Mouse (Mus musculus): ENCODE measurements around the gene Kcnq1. TPM values are rescaled to one million over a fixed set of nuclear protein-coding genes. Genes with fewer than 3 reads are reported as not detected.

The Kcnq1 gene
- total and polyA plus RNA-seq, 3 experiments, result 0.63 to 0.96 TPM; not detected in 1

DNA sequence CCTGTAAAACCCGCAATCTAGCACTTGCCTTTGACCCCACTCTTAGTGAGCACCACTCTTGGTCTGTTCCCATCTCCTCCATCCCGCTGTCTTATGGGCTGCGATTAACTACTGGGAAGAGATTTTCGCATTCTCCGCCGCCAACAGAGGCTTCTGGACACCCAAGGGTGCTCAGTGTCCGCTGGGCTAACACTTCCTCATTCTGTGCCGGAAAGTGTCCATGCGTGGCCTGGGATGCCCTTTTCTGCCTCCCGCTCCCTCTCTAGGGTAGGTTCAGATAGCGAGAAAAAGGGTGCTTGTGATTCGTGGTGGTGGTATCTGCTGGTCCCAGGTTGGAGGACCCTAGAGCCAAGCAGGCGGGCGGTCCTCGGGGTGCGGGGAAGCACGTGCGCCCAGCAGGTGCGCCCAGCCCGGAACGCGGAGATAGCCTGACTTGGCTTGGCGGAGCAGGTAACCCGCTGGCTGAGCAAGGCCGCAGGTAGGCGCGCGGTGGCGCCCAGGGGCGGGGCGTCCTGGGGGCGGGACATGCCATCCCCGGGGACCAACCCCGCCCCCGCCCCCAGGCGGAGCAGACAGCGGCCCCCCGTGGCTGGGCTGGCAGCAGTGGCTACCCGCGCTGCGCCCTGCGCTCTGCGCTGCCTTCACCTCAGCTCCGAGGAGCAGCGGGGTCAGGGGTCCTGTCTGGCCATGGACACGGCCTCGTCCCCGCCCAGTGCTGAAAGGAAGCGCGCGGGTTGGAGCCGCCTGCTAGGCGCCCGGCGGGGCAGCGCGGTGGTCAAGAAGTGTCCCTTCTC lies 707 bp downstream of the Kcnq1 start:
- TF ChIP-seq BHLHE40 (IDR thresholded peaks at IDR 0.05; ENCODE audit: borderline replicate concordance, low read depth, low read length), result peak; percentile 52; the same call in 1 of the 2 replicates
- TF ChIP-seq EP300 (IDR thresholded peaks at IDR 0.05; ENCODE audit: low read depth in 1 of 2, low read length in 2 of 2), result 0 out of 4 replicates have a peak, but pooled peaks of 1 of the 2 experiments have one; percentile 4
- TF ChIP-seq HCFC1 (IDR thresholded peaks at IDR 0.05; ENCODE audit: low read depth, low read length), result no peak
- peak in 2 of 3 experiments; percentile 7 to 41; a peak in 3 of 6 replicates for TF ChIP-seq CTCF (IDR thresholded peaks at IDR 0.05 in 2 of 3, conservative IDR thresholded peaks at IDR 0.05 in 1 of 3; ENCODE audit: control insufficient read depth in 1 of 3, insufficient read depth in 1 of 3, low read depth in 2 of 3, low read length in 3 of 3, poor library complexity in 1 of 3, severe bottlenecking in 1 of 3)
- no peak for TF ChIP-seq SMC3 (IDR thresholded peaks at IDR 0.05; ENCODE audit: low read depth, low read length)
- no peak for TF ChIP-seq E2F4 (IDR thresholded peaks at IDR 0.05; ENCODE audit: borderline replicate concordance, low read depth, low read length)
- 0 out of 2 replicates have a peak, but pooled peaks have one; percentile 25 for TF ChIP-seq MAX (IDR thresholded peaks at IDR 0.05; ENCODE audit: low read length)
- TF ChIP-seq ZNF384 (IDR thresholded peaks at IDR 0.05; ENCODE audit: low read depth, low read length), result no peak
- peak overlapping the region; percentile 38 to 41; a peak in 3 of 4 replicates for H3K4me3 ChIP-seq (ENCODE audit: control insufficient read depth in 1 of 2, insufficient read depth in 1 of 2, low read depth in 2 of 2, low read length in 2 of 2)
- peaks cover 0 to 15% of the 10 kb centered on the region in 2 experiments; a peak in 2 of 4 replicates for H3K36me3 ChIP-seq (ENCODE audit: control insufficient read depth in 1 of 2, insufficient read depth in 2 of 2, low read length in 2 of 2)
- no peaks in the 10 kb centered on the region for H3K9me3 ChIP-seq (replicated peaks; ENCODE audit: insufficient read depth, low read length)
- H3K27ac ChIP-seq (ENCODE audit: control insufficient read depth, low read depth, low read length), result no peak overlapping the region
- peak overlapping the region; percentile 28; the same call in 1 of the 2 replicates for H3K9ac ChIP-seq (ENCODE audit: control insufficient read depth, low read depth, low read length, poor library complexity, severe bottlenecking)
- no peaks in the 10 kb centered on the region for H3K79me2 ChIP-seq (ENCODE audit: control insufficient read depth, insufficient read depth, low read length, poor library complexity)
- peaks cover 11 to 27% of the 10 kb centered on the region in 2 experiments for H3K4me1 ChIP-seq (ENCODE audit: control insufficient read depth in 1 of 2, insufficient read depth in 2 of 2, low read length in 2 of 2)
- H3K27me3 ChIP-seq (ENCODE audit: control insufficient read depth in 1 of 2, insufficient read depth in 2 of 2, low read length in 2 of 2), result peaks cover 0 to 1% of the 10 kb centered on the region in 2 experiments; a peak in 1 of 4 replicates
- peak; percentile 47 for DNase-seq (ENCODE audit: low read depth, low spot score)

DNA sequence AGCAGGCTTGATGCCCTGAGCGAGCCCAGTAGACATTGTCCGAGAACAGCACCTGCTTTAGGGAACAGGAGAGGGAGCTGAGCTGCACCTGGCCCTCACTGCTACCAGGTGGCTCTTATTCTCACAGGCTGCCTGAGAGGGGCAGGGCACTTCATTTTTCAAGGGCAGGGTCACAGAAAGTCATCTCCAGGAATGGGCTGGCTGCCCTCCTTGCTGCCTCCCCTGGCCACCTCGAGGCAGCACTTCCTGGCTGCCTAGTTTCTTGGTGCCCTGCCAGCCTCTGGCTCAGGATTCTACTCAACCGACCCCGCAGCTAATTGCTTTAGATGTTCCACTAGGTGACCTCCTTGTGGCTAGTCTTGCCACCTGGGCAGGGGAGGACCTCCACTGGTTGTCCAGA lies 2.0 kb downstream of the Kcnq1 start:
- Histone ChIP-seq H3K36me3 (ENCODE audit: control insufficient read depth in 1 of 2, insufficient read depth in 2 of 2, low read length in 2 of 2) (peaks cover 0 to 15% of the 10 kb centered on the region in 2 experiments; a peak in 2 of 4 replicates), H3K79me2 (ENCODE audit: control insufficient read depth, insufficient read depth, low read length, poor library complexity) (no peaks in the 10 kb centered on the region), H3K9me3 (replicated peaks; ENCODE audit: insufficient read depth, low read length) (no peaks in the 10 kb centered on the region), H3K27ac (ENCODE audit: control insufficient read depth, low read depth, low read length) (no peak overlapping the region), H3K9ac (ENCODE audit: control insufficient read depth, low read depth, low read length, poor library complexity, severe bottlenecking) (no peak overlapping the region), H3K4me3 (ENCODE audit: control insufficient read depth in 1 of 2, insufficient read depth in 1 of 2, low read depth in 2 of 2, low read length in 2 of 2) (no peak overlapping the region), H3K4me1 (ENCODE audit: control insufficient read depth in 1 of 2, insufficient read depth in 2 of 2, low read length in 2 of 2) (peaks cover 13 to 28% of the 10 kb centered on the region in 2 experiments), H3K27me3 (ENCODE audit: control insufficient read depth in 1 of 2, insufficient read depth in 2 of 2, low read length in 2 of 2) (peaks cover 0 to 1% of the 10 kb centered on the region in 2 experiments; a peak in 1 of 4 replicates)
- TF ChIP-seq ZKSCAN1 (IDR thresholded peaks at IDR 0.05; ENCODE audit: low read depth, low read length), result no peak
- TF ChIP-seq MEF2A (IDR thresholded peaks at IDR 0.05; ENCODE audit: extremely low read depth, insufficient replicate concordance, low read depth, low read length, poor library complexity, severe bottlenecking), result no peak
- TF ChIP-seq TAL1 (IDR thresholded peaks at IDR 0.05; ENCODE audit: low read length), result no peak
- TF ChIP-seq USF2 (IDR thresholded peaks at IDR 0.05; ENCODE audit: borderline replicate concordance in 1 of 2, insufficient read depth in 1 of 2, low read depth in 1 of 2, low read length in 2 of 2), result no peak
- TF ChIP-seq HCFC1 (IDR thresholded peaks at IDR 0.05; ENCODE audit: low read depth, low read length), result no peak
- TF ChIP-seq MAFK (IDR thresholded peaks at IDR 0.05; ENCODE audit: borderline replicate concordance, low read depth, low read length), result no peak
- no peak for TF ChIP-seq MAZ (IDR thresholded peaks at IDR 0.05; ENCODE audit: low read depth, low read length)
- no peak for TF ChIP-seq EP300 (IDR thresholded peaks at IDR 0.05; ENCODE audit: low read depth in 1 of 2, low read length in 2 of 2)
- no peak for TF ChIP-seq SIN3A (IDR thresholded peaks at IDR 0.05; ENCODE audit: low read length)
- TF ChIP-seq POLR2AphosphoS2 (IDR thresholded peaks at IDR 0.05; ENCODE audit: low read length), result no peak
- no peak for TF ChIP-seq BHLHE40 (IDR thresholded peaks at IDR 0.05; ENCODE audit: borderline replicate concordance, low read depth, low read length)
- DNase-seq (ENCODE audit: low read depth, low spot score), result no peak

Data from MEL (cell line).